Mouse (Mus musculus) kidney, embryonic 14.5 days (tissue): ENCODE results near the gene Mlycd. TPM values are rescaled to one million over a fixed set of nuclear protein-coding genes. Genes with fewer than 3 reads are reported as not detected.

ENCODE experiments used
- ATAC-seq: fragments of 200-750 bp; cut with Nextera tagmentation; 2 replicates; pipeline ENCODE4 v1.8.0; 2017; ENCODE audit warnings: moderate number of reproducible peaks, mild to moderate bottlenecking, moderate TSS enrichment, moderate library complexity; ENCODE audit not compliant: low FRiP score, low TSS enrichment
- H3K27ac ChIP-seq: fragments of 300-500 bp; sonication (generic); 2 replicates; pipeline ENCODE4 v1.5.1; 2014; ENCODE audit warnings: low read depth, mild to moderate bottlenecking, low read length, moderate library complexity, mixed read lengths
- H3K27me3 ChIP-seq: fragments of 300-500 bp; sonication (generic); 2 replicates; pipeline ENCODE4 v1.6.1; 2014; ENCODE audit warnings: mild to moderate bottlenecking, low read length; ENCODE audit not compliant: control insufficient read depth, insufficient read depth
- H3K36me3 ChIP-seq: fragments of 300-500 bp; sonication (generic); 2 replicates; pipeline ENCODE4 v1.6.1; 2014; ENCODE audit warnings: low read length, mixed read lengths; ENCODE audit not compliant: control insufficient read depth, insufficient read depth
- H3K4me1 ChIP-seq: fragments of 300-500 bp; sonication (generic); 2 replicates; pipeline ENCODE4 v1.6.1; 2014; ENCODE audit warnings: low read length, mixed read lengths; ENCODE audit not compliant: control insufficient read depth, insufficient read depth
- H3K4me2 ChIP-seq: fragments of 300-500 bp; sonication (generic); replicated peaks from 2 replicates; pipeline ENCODE4 v1.6.1; 2014; ENCODE audit warnings: low read depth, mild to moderate bottlenecking, low read length
- H3K4me3 ChIP-seq: fragments of 300-500 bp; sonication (generic); 2 replicates; pipeline ENCODE4 v1.5.1; 2014; ENCODE audit warnings: mild to moderate bottlenecking, low read length
- H3K9ac ChIP-seq: fragments of 300-500 bp; sonication (generic); 2 replicates; pipeline ENCODE4 v1.6.1; 2014; ENCODE audit warnings: low read depth, mild to moderate bottlenecking, low read length, moderate library complexity
- H3K9me3 ChIP-seq: fragments of 300-500 bp; sonication (generic); 2 replicates; pipeline ENCODE4 v1.6.1; 2016; ENCODE audit warnings: low read length; ENCODE audit not compliant: control insufficient read depth
- WGBS: fragments of 180-500 bp; shearing (Covaris S2); extraction: QIAGEN DNeasy Blood & Tissue Kit; methylation state at CpG from one replicate; pipeline ENCODE4 v1.1.7; 2014; 5-methylcytosine and 5-hydroxymethylcytosine counted together
- polyA plus RNA-seq: library from polyadenylated mRNA; unstranded; fragments of >200 nt; fragmentation: Nextera tagmentation; extraction: Ambion mirVana; gene quantifications from 2 replicates; pipeline ENCODE4 v1.2.1, GENCODE M21; 2014

Mlycd gene
- polyA plus RNA-seq, 1 experiment from 2014 or later, result 12.1 TPM

- WGBS, result 81% methylated on average over 7 of the region's 7 CpGs
- Histone ChIP-seq H3K4me1 (peaks cover 20% of the 10 kb centered on the region), H3K9me3 (no peaks in the 10 kb centered on the region), H3K27me3 (no peaks in the 10 kb centered on the region), H3K9ac (no peak overlapping the region), H3K27ac (no peak overlapping the region), H3K4me2 (no peak overlapping the region), H3K4me3 (no peak overlapping the region), H3K36me3 (no peaks in the 10 kb centered on the region)
- ATAC-seq, result no peak
Observed at GRCm38 (mm10) chr8:119435527-119435926, 40.8 kb downstream of the Mlycd start.

GRCm38 (mm10) chr8:119436331-119436730, 41.7 kb downstream of the Mlycd start:
- H3K4me1 ChIP-seq, result peaks cover 26% of the 10 kb centered on the region
- no peaks in the 10 kb centered on the region; the same call in 1 of the 2 replicates for H3K27me3 ChIP-seq
- H3K4me2 ChIP-seq, result no peak overlapping the region
- no peaks in the 10 kb centered on the region for H3K9me3 ChIP-seq
- no peak overlapping the region for H3K4me3 ChIP-seq
- no peaks in the 10 kb centered on the region for H3K36me3 ChIP-seq
- H3K27ac ChIP-seq, result no peak overlapping the region
- no peak overlapping the region for H3K9ac ChIP-seq
- WGBS, result 88% methylated on average over 10 of the region's 10 CpGs
- ATAC-seq, result no peak

DNA sequence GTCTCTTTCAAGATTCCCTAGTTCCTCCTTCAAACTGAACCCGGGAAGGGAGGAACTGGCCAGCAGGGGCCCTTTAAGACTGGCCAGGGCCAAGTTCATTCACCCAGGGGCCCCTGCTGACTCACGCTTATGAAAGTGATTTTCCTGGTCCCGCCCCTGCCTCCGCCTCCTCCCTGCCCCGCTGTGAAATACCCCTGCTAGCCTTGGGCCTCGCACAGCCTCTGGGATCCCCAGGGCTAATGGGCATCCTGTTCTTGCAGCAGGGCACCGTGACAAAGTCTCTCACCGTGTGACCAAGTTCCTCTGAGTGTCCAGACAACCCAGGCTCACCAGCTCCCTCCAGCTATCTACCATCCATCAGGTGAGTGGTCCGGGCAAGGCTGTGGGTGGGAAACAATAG, 42.3 kb downstream of the Mlycd start:
- H3K36me3 ChIP-seq, result no peaks in the 10 kb centered on the region
- H3K9me3 ChIP-seq, result no peaks in the 10 kb centered on the region
- peak overlapping the region; percentile 13; the same call in 1 of the 2 replicates for H3K9ac ChIP-seq
- no peak overlapping the region for H3K27ac ChIP-seq
- no peak overlapping the region; the same call in 1 of the 2 replicates for H3K4me2 ChIP-seq
- no peaks in the 10 kb centered on the region; the same call in 1 of the 2 replicates for H3K27me3 ChIP-seq
- ATAC-seq, result 0 out of 2 replicates have a peak, but pooled peaks have one; percentile 20
- peak overlapping the region; percentile 3; the same call in 1 of the 2 replicates for H3K4me3 ChIP-seq
- peaks cover 26% of the 10 kb centered on the region for H3K4me1 ChIP-seq
- WGBS, result 15% methylated on average over 9 of the region's 9 CpGs

GRCm38 (mm10) chr8:119437506-119437905, 42.8 kb downstream of the Mlycd start:
- no peak for ATAC-seq
- 74% methylated on average over 11 of the region's 11 CpGs for WGBS
- Histone ChIP-seq H3K9ac (peak overlapping the region; percentile 13; the same call in 1 of the 2 replicates), H3K27me3 (no peaks in the 10 kb centered on the region; the same call in 1 of the 2 replicates), H3K4me1 (peaks cover 26% of the 10 kb centered on the region), H3K27ac (no peak overlapping the region), H3K4me3 (peak overlapping the region; percentile 3; the same call in 1 of the 2 replicates), H3K9me3 (no peaks in the 10 kb centered on the region), H3K4me2 (no peak overlapping the region; the same call in 1 of the 2 replicates), H3K36me3 (no peaks in the 10 kb centered on the region)

DNA sequence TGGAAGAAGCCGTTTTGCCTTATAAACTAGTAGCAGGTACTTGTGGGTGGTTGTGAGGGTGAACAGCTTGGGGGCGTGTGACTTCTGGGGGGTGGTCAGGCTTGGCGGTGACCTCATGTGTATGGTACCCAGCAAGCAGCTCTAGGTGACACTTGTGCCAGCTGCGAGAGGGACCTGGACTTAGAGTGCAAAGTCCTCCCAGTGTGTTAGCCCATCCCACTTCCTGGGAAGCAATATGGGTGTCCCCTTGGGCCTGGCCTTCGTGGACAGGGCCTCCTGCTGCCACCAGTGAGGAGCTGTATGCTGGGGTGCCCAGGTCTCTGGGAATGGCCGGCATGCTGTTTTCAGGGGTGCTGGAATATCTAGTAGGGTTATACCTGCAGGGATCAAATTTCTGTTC, 44.2 kb downstream of the Mlycd start:
- Histone ChIP-seq H3K9ac (no peak overlapping the region), H3K4me3 (no peak overlapping the region), H3K36me3 (no peaks in the 10 kb centered on the region), H3K27me3 (no peaks in the 10 kb centered on the region; the same call in 1 of the 2 replicates), H3K9me3 (no peaks in the 10 kb centered on the region), H3K27ac (no peak overlapping the region), H3K4me1 (peaks cover 26% of the 10 kb centered on the region), H3K4me2 (no peak overlapping the region)
- no peak for ATAC-seq
- 77% methylated on average over 6 of the region's 6 CpGs for WGBS

DNA sequence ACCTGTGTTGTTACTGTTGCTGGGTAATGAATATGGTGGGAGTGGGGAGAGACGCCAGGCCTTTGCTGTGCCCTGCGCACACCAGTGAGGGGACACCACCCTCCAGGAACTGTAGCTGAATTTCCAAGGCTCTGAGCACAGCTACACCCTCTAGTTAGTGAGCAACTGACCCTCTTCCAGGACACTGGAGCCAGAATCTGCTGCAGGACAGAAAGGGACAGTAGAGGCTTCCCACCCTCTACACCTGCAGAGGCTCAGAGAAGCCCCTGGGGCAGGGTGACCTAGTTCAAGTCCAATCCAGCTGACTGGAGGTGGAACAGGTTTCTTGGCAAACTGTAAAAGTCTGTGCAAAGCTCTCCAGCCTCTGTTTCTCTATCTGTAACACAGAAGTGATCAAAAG, 44.7 kb downstream of the Mlycd start:
- Histone ChIP-seq H3K4me2 (no peak overlapping the region), H3K9ac (no peak overlapping the region), H3K27me3 (no peaks in the 10 kb centered on the region; the same call in 1 of the 2 replicates), H3K27ac (no peak overlapping the region; the same call in 1 of the 2 replicates), H3K4me1 (peaks cover 26% of the 10 kb centered on the region), H3K9me3 (no peaks in the 10 kb centered on the region), H3K36me3 (no peaks in the 10 kb centered on the region), H3K4me3 (no peak overlapping the region)
- no peak for ATAC-seq
- 93% methylated on average over 2 of the region's 2 CpGs for WGBS

GRCm38 (mm10) chr8:119439893-119440249, 45.2 kb downstream of the Mlycd start:
- Histone ChIP-seq H3K4me1 (peaks cover 26% of the 10 kb centered on the region), H3K9ac (no peak overlapping the region), H3K27me3 (peaks cover 4% of the 10 kb centered on the region; the same call in 1 of the 2 replicates), H3K36me3 (no peaks in the 10 kb centered on the region), H3K27ac (peak overlapping the region; percentile 37; the same call in 1 of the 2 replicates), H3K9me3 (no peaks in the 10 kb centered on the region), H3K4me3 (no peak overlapping the region), H3K4me2 (no peak overlapping the region)
- ATAC-seq, result peak; percentile 11; the same call in 1 of the 2 replicates
- 74% methylated on average over 7 of the region's 7 CpGs for WGBS

DNA sequence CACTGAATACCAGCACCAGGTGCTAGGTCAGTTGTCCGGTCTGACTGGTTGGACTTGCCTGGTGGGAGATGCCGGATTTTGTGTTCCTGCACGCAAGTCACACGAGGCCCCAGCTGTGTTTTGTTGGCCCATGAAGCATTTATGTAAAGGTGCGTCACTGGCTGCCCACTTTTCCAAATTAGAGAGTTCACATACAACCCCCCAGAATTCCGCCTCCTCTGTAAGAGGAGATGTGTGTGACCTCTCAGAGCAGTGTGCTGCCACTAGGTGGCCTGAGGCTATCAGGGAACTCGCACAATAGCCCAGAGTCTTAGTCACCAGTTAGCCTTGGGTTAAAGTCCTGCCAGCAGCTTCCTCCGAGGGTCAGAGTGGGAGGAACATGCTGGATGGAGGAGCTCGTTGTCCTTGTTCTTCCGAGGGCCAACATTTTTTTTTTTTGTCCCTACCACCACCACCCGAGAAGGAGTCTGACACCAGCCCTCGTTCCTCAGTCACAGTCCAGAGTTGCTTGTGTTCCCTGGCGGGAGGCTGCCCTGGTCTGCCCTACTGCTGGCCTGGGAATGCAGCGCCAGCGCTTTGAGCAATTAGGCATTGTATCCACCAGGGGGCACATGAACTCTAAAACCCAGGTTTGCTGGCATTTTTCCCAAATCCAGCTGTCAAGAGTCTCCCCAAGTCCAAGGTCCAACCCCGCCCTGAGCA, 45.7 kb downstream of the Mlycd start:
- H3K27me3 ChIP-seq, result peaks cover 4% of the 10 kb centered on the region; the same call in 1 of the 2 replicates
- 16% methylated on average over 16 of the region's 16 CpGs for WGBS
- no peaks in the 10 kb centered on the region for H3K9me3 ChIP-seq
- H3K9ac ChIP-seq, result no peak overlapping the region
- ATAC-seq, result peak; percentile 76
- H3K36me3 ChIP-seq, result no peaks in the 10 kb centered on the region
- H3K4me2 ChIP-seq, result peak overlapping the region; percentile 10; the same call in 1 of the 2 replicates
- H3K4me3 ChIP-seq, result no peak overlapping the region
- peak overlapping the region; percentile 37; the same call in 1 of the 2 replicates for H3K27ac ChIP-seq
- H3K4me1 ChIP-seq, result peaks cover 26% of the 10 kb centered on the region

DNA sequence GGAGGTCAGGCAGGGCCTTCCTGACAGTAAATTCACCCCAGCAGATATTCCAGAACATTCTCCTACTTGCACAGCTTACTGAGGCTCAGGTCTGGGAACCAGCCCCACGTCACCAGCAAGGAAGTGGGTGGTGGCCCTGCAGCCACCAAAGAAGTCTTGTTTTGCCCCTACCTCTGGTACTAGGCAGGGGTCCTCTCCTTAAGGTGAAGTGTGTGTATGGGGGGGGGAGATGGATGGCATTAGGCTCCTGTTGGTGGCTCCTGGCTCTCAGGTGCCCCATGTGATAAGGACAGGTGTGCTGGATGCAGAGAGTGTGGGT, 46.2 kb downstream of the Mlycd start:
- peak; percentile 47 for ATAC-seq
- Histone ChIP-seq H3K4me3 (no peak overlapping the region), H3K27me3 (peaks cover 4% of the 10 kb centered on the region; the same call in 1 of the 2 replicates), H3K9ac (no peak overlapping the region; the same call in 1 of the 2 replicates), H3K27ac (no peak overlapping the region), H3K9me3 (no peaks in the 10 kb centered on the region), H3K36me3 (no peaks in the 10 kb centered on the region), H3K4me2 (no peak overlapping the region), H3K4me1 (peaks cover 26% of the 10 kb centered on the region)
- 60% methylated on average over 1 of the region's 1 CpGs for WGBS
